Mouse (Mus musculus) fat pad, adult 2 months (tissue): Measurements from ENCODE around the gene 4933416C03Rik.

Source experiments
- DNase-seq: peaks from one replicate; pipeline ENCODE4 v3.0.0-alpha.2; 2011; ENCODE audit warnings: low read depth, low spot score; ENCODE audit errors: extremely low read depth

Gene 4933416C03Rik

GRCm38 (mm10) chr10:116113867-116114474, at the start of gene 4933416C03Rik:
Gene 4933416C03Rik (minus strand): TSS chr10:116113917.
- DNase-seq, result no peak

- DNase-seq, result no peak
These were observed 48.6 kb upstream of the 4933416C03Rik start for GRCm38 (mm10) chr10:116162338-116162737.

- DNase-seq, result no peak
These were observed 43.0 kb upstream of the 4933416C03Rik start for GRCm38 (mm10) chr10:116156699-116157098.

GRCm38 (mm10) chr10:116154707-116155106, 41.0 kb upstream of the 4933416C03Rik start:
- DNase-seq, result no peak

- DNase-seq, result no peak
These were observed 32.4 kb upstream of the 4933416C03Rik start for GRCm38 (mm10) chr10:116146091-116146490.

GRCm38 (mm10) chr10:116143684-116144083, 30.0 kb upstream of the 4933416C03Rik start:
- DNase-seq, result no peak

- DNase-seq, result no peak
These were observed 26.5 kb upstream of the 4933416C03Rik start for GRCm38 (mm10) chr10:116140226-116140625.

GRCm38 (mm10) chr10:116135187-116135586, 21.5 kb upstream of the 4933416C03Rik start:
- DNase-seq, result no peak

- no peak for DNase-seq
These were observed 18.5 kb upstream of the 4933416C03Rik start for GRCm38 (mm10) chr10:116132233-116132632.

GRCm38 (mm10) chr10:116131223-116131622, 17.5 kb upstream of the 4933416C03Rik start:
- DNase-seq, result no peak

GRCm38 (mm10) chr10:116130401-116130800, 16.7 kb upstream of the 4933416C03Rik start:
- DNase-seq, result no peak

- DNase-seq, result no peak
These were observed 11.6 kb upstream of the 4933416C03Rik start for GRCm38 (mm10) chr10:116125364-116125763.

- no peak for DNase-seq
These were observed 10.1 kb upstream of the 4933416C03Rik start for GRCm38 (mm10) chr10:116123808-116124207.

- DNase-seq, result no peak
These were observed 7.7 kb upstream of the 4933416C03Rik start for GRCm38 (mm10) chr10:116121463-116121862.

GRCm38 (mm10) chr10:116117060-116117459, 3.3 kb upstream of the 4933416C03Rik start:
- DNase-seq, result no peak

GRCm38 (mm10) chr10:116115881-116116677, 2.4 kb upstream of the 4933416C03Rik start:
- DNase-seq, result no peak

GRCm38 (mm10) chr10:116112868-116113267, 849 bp downstream of the 4933416C03Rik start:
- DNase-seq, result no peak

GRCm38 (mm10) chr10:116108730-116109129, 5.0 kb downstream of the 4933416C03Rik start:
- DNase-seq, result no peak

GRCm38 (mm10) chr10:116108176-116108575, 5.5 kb downstream of the 4933416C03Rik start:
- no peak for DNase-seq

GRCm38 (mm10) chr10:116098470-116098869, 15.2 kb downstream of the 4933416C03Rik start:
- DNase-seq, result no peak

- DNase-seq, result no peak
These were observed 17.3 kb downstream of the 4933416C03Rik start for GRCm38 (mm10) chr10:116096466-116096865.

GRCm38 (mm10) chr10:116083965-116084364, 29.8 kb downstream of the 4933416C03Rik start:
- no peak for DNase-seq
